Mouse (Mus musculus) liver, embryonic 12.5 days (tissue): ENCODE measurements around the gene Med26. TPM values are rescaled to one million over a fixed set of nuclear protein-coding genes. Genes with fewer than 3 reads are reported as not detected.
A peak's percentile ranks its signal among the peaks of the same experiment; 100 is the strongest.

Experiments
- ATAC-seq: fragments of 200-750 bp; cut with Nextera tagmentation; 2 replicates; pipeline ENCODE4 v1.8.0; 2017; ENCODE audit warnings: moderate number of reproducible peaks, mild to moderate bottlenecking, moderate library complexity
- H3K27ac ChIP-seq: fragments of 300-500 bp; sonication (generic); 2 replicates; pipeline ENCODE4 v1.5.1; 2016; ENCODE audit warnings: mild to moderate bottlenecking
- H3K27me3 ChIP-seq: fragments of 300-500 bp; sonication (generic); replicated peaks from 2 replicates; pipeline ENCODE4 v1.6.1; 2016; ENCODE audit warnings: mild to moderate bottlenecking, moderate library complexity
- H3K36me3 ChIP-seq: fragments of 300-500 bp; sonication (generic); 2 replicates; pipeline ENCODE4 v1.6.1; 2016; ENCODE audit warnings: mild to moderate bottlenecking, moderate library complexity
- H3K4me1 ChIP-seq: fragments of 300-500 bp; sonication (generic); 2 replicates; pipeline ENCODE4 v1.6.1; 2016
- H3K4me2 ChIP-seq: fragments of 300-500 bp; sonication (generic); 2 replicates; pipeline ENCODE4 v1.6.1; 2016; ENCODE audit warnings: mild to moderate bottlenecking, moderate library complexity
- H3K4me3 ChIP-seq: fragments of 300-500 bp; sonication (generic); 2 replicates; pipeline ENCODE4 v1.5.1; 2016; ENCODE audit warnings: mild to moderate bottlenecking, moderate library complexity
- H3K9ac ChIP-seq: fragments of 300-500 bp; sonication (generic); 2 replicates; pipeline ENCODE4 v1.6.1; 2016; ENCODE audit warnings: mild to moderate bottlenecking, moderate library complexity
- H3K9me3 ChIP-seq: fragments of 300-500 bp; sonication (generic); replicated peaks from 2 replicates; pipeline ENCODE4 v1.6.1; 2016; ENCODE audit warnings: mild to moderate bottlenecking, moderate library complexity
- WGBS: fragments of 180-500 bp; shearing (Covaris S2); methylation state at CpG from one replicate; pipeline ENCODE4 v1.1.7; 2016; ENCODE audit not compliant: insufficient replicate concordance; 5-methylcytosine and 5-hydroxymethylcytosine counted together
- polyA plus RNA-seq: library from polyadenylated mRNA; unstranded; fragments of >200 nt; fragmentation: Nextera tagmentation; extraction: Ambion mirVana; gene quantifications from 2 replicates; pipeline ENCODE4 v1.2.1, GENCODE M21; 2016

Med26 gene
- polyA plus RNA-seq, 1 experiment from 2014 or later: 11.6 TPM

DNA sequence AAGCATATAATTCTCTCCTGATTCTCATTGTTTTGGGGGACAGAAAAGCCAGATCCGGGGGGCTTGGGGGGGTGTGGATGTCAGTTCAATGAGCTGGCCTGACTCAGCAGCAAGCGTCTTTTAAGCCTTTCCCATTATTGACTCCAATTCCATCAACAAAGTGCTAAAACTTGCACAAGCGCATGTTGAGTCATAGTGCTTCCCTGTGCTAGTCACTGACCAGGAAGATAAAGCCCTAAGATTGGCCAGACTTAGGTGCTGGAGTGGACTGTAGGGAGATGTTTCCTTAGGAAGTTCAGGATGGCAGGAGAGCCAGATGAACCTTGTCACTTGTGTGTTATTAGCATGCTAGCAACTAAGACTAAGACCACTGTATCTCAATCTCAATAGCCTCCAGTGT, 13.2 kb downstream of the Med26 start:
- Histone ChIP-seq H3K27ac (no peak overlapping the region), H3K4me2 (no peak overlapping the region), H3K27me3 (no peaks in the 10 kb centered on the region), H3K9ac (no peak overlapping the region), H3K4me1 (0 out of 2 replicates have a peak, but pooled peaks cover 6% of the 10 kb centered on the region), H3K36me3 (peaks cover 3% of the 10 kb centered on the region), H3K9me3 (no peaks in the 10 kb centered on the region), H3K4me3 (no peak overlapping the region)
- ATAC-seq: no peak
- 80% methylated on average over 3 of the region's 3 CpGs for whole genome bisulfite sequencing

DNA sequence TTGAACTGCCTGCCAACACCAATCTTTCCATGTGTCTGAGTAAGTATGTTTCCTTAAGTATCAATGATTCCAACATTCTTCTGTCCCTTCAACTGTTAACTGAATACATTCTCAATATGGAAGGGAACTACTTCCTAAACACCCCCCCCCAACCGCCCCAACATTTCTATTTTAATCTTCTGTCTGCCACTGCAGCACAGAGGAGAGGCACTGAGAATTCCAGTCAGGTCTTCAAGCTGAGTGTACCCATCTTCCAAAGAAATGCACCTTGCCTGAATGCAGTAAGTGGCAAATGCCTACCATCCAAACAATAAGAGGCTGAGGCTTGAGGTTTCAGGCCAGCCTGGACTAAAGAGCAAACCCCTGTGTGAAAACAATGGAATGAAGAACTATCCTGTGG, 16.0 kb downstream of the Med26 start:
- H3K36me3 ChIP-seq: peaks cover 7% of the 10 kb centered on the region
- WGBS: 88% methylated on average over 1 of the region's 1 CpGs
- H3K27me3 ChIP-seq: no peaks in the 10 kb centered on the region
- no peaks in the 10 kb centered on the region for H3K4me1 ChIP-seq
- no peak overlapping the region for H3K9ac ChIP-seq
- H3K4me2 ChIP-seq: no peak overlapping the region
- no peak for ATAC-seq
- H3K9me3 ChIP-seq: no peaks in the 10 kb centered on the region
- H3K4me3 ChIP-seq: no peak overlapping the region
- no peak overlapping the region for H3K27ac ChIP-seq

GRCm38 (mm10) chr8:72521888-72522287, 26.2 kb downstream of the Med26 start:
- no peak for ATAC-seq
- no peak overlapping the region for H3K4me3 ChIP-seq
- no peak overlapping the region for H3K9ac ChIP-seq
- no peak overlapping the region for H3K27ac ChIP-seq
- H3K4me2 ChIP-seq: no peak overlapping the region
- peaks cover 14% of the 10 kb centered on the region for H3K36me3 ChIP-seq
- H3K9me3 ChIP-seq: no peaks in the 10 kb centered on the region
- H3K4me1 ChIP-seq: peaks cover 50% of the 10 kb centered on the region
- no peaks in the 10 kb centered on the region for H3K27me3 ChIP-seq

DNA sequence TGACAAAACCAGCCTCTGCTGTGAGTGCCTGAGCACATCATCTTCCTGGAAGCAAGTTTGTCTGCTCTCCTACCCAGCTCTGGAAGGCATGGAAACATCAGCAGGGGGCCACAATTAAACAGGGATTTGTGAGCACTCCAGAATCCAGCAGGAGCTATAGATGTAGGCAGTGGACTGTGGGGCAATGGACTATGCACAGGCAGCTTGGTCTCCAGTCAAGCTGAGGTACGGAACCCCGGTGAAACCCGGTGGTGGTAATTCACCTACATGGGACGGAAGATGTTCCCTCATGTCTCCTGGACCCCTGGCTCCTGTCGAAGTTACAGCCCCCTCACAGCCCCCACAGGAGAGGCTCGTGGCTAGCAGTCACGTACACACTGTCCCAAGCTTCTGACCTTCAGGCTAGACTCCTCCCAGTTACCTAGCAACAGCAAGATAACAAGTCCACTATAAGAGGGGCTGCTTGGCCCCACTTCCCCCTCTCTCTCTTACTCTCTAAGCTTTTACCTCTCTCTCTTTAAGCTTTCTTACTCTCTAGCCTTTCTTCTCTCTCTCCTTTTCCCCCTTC, 30.6 kb downstream of the Med26 start:
- H3K4me3 ChIP-seq: no peak overlapping the region
- WGBS: 53% methylated on average over 7 of the region's 7 CpGs
- no peak overlapping the region; the same call in 1 of the 2 replicates for H3K27ac ChIP-seq
- no peak for ATAC-seq
- H3K9me3 ChIP-seq: no peaks in the 10 kb centered on the region
- peaks cover 60% of the 10 kb centered on the region for H3K4me1 ChIP-seq
- H3K27me3 ChIP-seq: no peaks in the 10 kb centered on the region
- no peak overlapping the region for H3K9ac ChIP-seq
- H3K4me2 ChIP-seq: no peak overlapping the region
- peaks cover 11% of the 10 kb centered on the region; the same call in 1 of the 2 replicates for H3K36me3 ChIP-seq

DNA sequence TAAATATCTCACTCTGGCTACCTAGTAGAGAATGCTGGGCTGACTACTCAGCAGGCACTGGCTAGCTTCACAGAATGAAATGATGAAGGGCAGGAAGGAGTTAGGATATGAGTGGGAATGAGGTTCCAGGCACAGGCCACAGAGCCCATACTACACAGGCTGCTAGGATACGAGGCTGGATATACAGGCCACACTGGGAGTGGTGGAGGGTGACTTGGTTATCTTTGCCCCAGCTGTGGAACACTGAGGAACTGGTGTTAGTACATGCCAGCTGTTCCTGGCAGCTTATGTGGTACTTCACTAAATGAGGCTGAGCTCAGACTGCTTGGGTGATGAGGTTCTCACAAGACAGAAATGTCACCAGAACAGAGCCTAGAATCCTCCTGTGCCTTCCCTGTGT, 34.9 kb downstream of the Med26 start:
- Histone ChIP-seq H3K27me3 (no peaks in the 10 kb centered on the region), H3K4me3 (no peak overlapping the region), H3K9ac (no peak overlapping the region), H3K36me3 (peaks cover 11% of the 10 kb centered on the region), H3K4me1 (peaks cover 39% of the 10 kb centered on the region), H3K4me2 (no peak overlapping the region), H3K9me3 (no peaks in the 10 kb centered on the region), H3K27ac (no peak overlapping the region)
- ATAC-seq: no peak
- WGBS: 38% methylated on average over 1 of the region's 1 CpGs

- no peaks in the 10 kb centered on the region for H3K27me3 ChIP-seq
- H3K36me3 ChIP-seq: peaks cover 11% of the 10 kb centered on the region
- no peak overlapping the region for H3K27ac ChIP-seq
- no peak overlapping the region for H3K9ac ChIP-seq
- ATAC-seq: no peak
- WGBS: 86% methylated on average over 1 of the region's 1 CpGs
- H3K4me2 ChIP-seq: no peak overlapping the region
- peaks cover 39% of the 10 kb centered on the region for H3K4me1 ChIP-seq
- no peaks in the 10 kb centered on the region for H3K9me3 ChIP-seq
- no peak overlapping the region for H3K4me3 ChIP-seq
These were observed 35.4 kb downstream of the Med26 start for GRCm38 (mm10) chr8:72512648-72513047.

DNA sequence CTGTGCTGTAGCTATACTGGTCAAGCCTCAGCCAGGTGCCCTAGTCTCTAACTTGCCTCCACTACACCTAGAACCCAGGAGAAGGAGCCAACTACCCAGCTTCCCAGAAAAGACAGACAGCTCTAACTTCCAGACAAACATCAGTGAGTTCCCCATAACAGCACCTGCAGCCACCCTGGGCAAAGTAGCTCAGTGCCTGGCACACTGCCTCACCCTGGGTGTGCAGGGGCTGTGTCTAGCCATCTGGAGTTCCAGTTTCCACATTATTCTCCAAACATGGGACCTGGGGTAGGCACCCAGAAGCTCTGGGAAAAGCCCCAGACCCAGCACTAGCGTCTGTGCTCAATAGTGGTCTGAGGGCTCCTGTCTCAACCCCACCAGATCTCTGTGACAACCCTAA, 40.6 kb downstream of the Med26 start:
- H3K4me1 ChIP-seq: peaks cover 66% of the 10 kb centered on the region
- no peaks in the 10 kb centered on the region for H3K27me3 ChIP-seq
- no peak for ATAC-seq

GRCm38 (mm10) chr8:72504637-72505314, 43.3 kb downstream of the Med26 start:
- peak; percentile 53; the same call in 1 of the 2 replicates for ATAC-seq
- Histone ChIP-seq H3K27me3 (no peaks in the 10 kb centered on the region), H3K4me3 (no peak overlapping the region), H3K4me1 (peaks cover 75% of the 10 kb centered on the region), H3K9me3 (no peaks in the 10 kb centered on the region), H3K27ac (0 out of 2 replicates have a peak overlapping the region, but pooled peaks have one; percentile 7), H3K4me2 (peak overlapping the region; percentile 19; the same call in 1 of the 2 replicates), H3K9ac (peak overlapping the region; percentile 14; the same call in 1 of the 2 replicates), H3K36me3 (peaks cover 18% of the 10 kb centered on the region)

More for the DNA sequence above, 40.6 kb downstream of the Med26 start:
- 79% methylated on average over 1 of the region's 1 CpGs for WGBS
- H3K27ac ChIP-seq: no peak overlapping the region
- H3K9me3 ChIP-seq: no peaks in the 10 kb centered on the region
- H3K4me3 ChIP-seq: no peak overlapping the region
- H3K9ac ChIP-seq: no peak overlapping the region
- no peak overlapping the region for H3K4me2 ChIP-seq
- H3K36me3 ChIP-seq: peaks cover 13% of the 10 kb centered on the region

- Histone ChIP-seq H3K27me3 (no peaks in the 10 kb centered on the region), H3K9me3 (no peaks in the 10 kb centered on the region), H3K27ac (no peak overlapping the region), H3K36me3 (peaks cover 25% of the 10 kb centered on the region), H3K4me3 (no peak overlapping the region), H3K4me1 (peaks cover 74% of the 10 kb centered on the region), H3K4me2 (no peak overlapping the region), H3K9ac (0 out of 2 replicates have a peak overlapping the region, but pooled peaks have one; percentile 14)
- ATAC-seq: no peak
These were observed 43.9 kb downstream of the Med26 start for GRCm38 (mm10) chr8:72504137-72504536.

DNA sequence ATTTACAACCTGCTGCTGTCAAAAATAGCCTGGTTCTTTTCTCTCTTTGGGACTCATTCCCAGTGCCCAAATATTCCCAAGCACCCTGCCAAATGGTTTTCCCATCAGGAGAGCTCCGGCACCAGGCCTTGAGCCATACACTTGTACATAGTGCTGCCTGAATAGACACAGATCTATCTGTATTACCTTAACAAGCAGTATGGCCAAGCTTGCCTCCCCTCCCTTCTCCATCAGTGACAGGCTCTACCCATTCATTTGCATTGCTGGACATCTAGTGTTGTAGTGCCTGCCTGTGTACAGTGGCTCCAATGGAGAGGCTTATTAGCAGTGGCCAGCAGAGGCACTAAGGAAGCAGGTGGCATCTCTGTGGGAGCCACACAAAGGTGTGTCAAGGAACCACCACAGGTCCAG, 47.5 kb downstream of the Med26 start:
- 78% methylated on average over 1 of the region's 1 CpGs for WGBS
- H3K27me3 ChIP-seq: no peaks in the 10 kb centered on the region

GRCm38 (mm10) chr8:72499521-72500284, 48.4 kb downstream of the Med26 start:
- WGBS: 75% methylated on average over 2 of the region's 2 CpGs
- no peaks in the 10 kb centered on the region for H3K27me3 ChIP-seq
- no peak for ATAC-seq

More for the DNA sequence above, 47.5 kb downstream of the Med26 start:
- H3K4me1 ChIP-seq: peaks cover 63% of the 10 kb centered on the region
- H3K9ac ChIP-seq: no peak overlapping the region
- no peaks in the 10 kb centered on the region for H3K9me3 ChIP-seq
- H3K4me3 ChIP-seq: no peak overlapping the region
- H3K27ac ChIP-seq: no peak overlapping the region
- no peak for ATAC-seq
- no peak overlapping the region for H3K4me2 ChIP-seq
- peaks cover 55% of the 10 kb centered on the region for H3K36me3 ChIP-seq

GRCm38 (mm10) chr8:72498527-72498926, 49.5 kb downstream of the Med26 start:
- Histone ChIP-seq H3K9ac (no peak overlapping the region), H3K4me3 (no peak overlapping the region), H3K27ac (0 out of 2 replicates have a peak overlapping the region, but pooled peaks have one; percentile 23), H3K27me3 (no peaks in the 10 kb centered on the region), H3K4me1 (peaks cover 51% of the 10 kb centered on the region), H3K9me3 (no peaks in the 10 kb centered on the region), H3K4me2 (no peak overlapping the region), H3K36me3 (peaks cover 67% of the 10 kb centered on the region)
- peak; percentile 42; the same call in 1 of the 2 replicates for ATAC-seq
- WGBS: 43% methylated on average over 4 of the region's 4 CpGs

More at GRCm38 (mm10) chr8:72499521-72500284, 48.4 kb downstream of the Med26 start:
- H3K9ac ChIP-seq: no peak overlapping the region
- H3K27ac ChIP-seq: no peak overlapping the region
- peaks cover 62% of the 10 kb centered on the region for H3K36me3 ChIP-seq
- peaks cover 55% of the 10 kb centered on the region for H3K4me1 ChIP-seq
- H3K4me3 ChIP-seq: no peak overlapping the region
- no peaks in the 10 kb centered on the region for H3K9me3 ChIP-seq
- no peak overlapping the region for H3K4me2 ChIP-seq
